Mouse (Mus musculus): ENCODE results near the gene Fhl3.

- TF ChIP-seq EP300 (IDR thresholded peaks at IDR 0.05) (no peak), CTCF (IDR thresholded peaks at IDR 0.05) (no peak)
Measured at GRCm38 (mm10) chr4:124755526-124755925, 55.0 kb downstream of the Fhl3 start.
